Comparison of ENCODE assay signal across 8 mouse cellular contexts in the genomic region with DNA sequence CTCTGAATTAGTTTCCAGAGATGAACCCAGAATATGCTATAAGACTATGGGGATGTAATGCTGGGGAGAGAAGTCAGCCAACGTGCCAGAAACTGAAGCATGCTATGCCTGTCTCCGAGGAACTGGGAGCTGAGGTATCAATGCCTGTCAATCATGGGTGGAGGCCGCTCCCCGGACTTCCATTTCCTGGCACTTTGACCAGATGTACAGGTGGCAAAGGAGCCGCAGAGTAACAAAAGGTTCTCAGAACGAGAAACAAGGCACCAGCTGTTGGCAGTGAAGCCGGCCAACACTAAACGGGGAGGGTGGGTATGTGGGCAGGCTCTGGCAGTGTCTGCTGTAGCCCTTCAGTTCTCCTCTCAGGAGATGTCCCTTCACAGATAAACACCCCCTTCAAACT.
DNase-seq lines count a peak whose midpoint lies in the region; ATAC-seq lines count a peak whose summit lies in the region.

No protein-coding gene starts in this region.

- H3K9me3 ChIP-seq in hindbrain, embryonic 15.5 days = no peaks in the 10 kb centered on the region

- WGBS in hindbrain, embryonic 15.5 days = 46% methylated on average over 8 of the region's 8 CpGs

- no peak overlapping the region for H3K4me3 ChIP-seq in hindbrain, embryonic 15.5 days

- no peak overlapping the region for H3K27ac ChIP-seq in hindbrain, embryonic 15.5 days (replicated peaks)

- no peak overlapping the region for H3K4me2 ChIP-seq in hindbrain, embryonic 15.5 days

- peak; percentile 33 to 34 for DNase-seq in frontal cortex, postnatal 36 days (ENCODE audit: low spot score in 2 of 2)
- DNase-seq in frontal cortex, postnatal 25 days (ENCODE audit: low spot score in 2 of 2) = no peak
- DNase-seq in brain, adult 2 months (ENCODE audit: low read depth, low spot score) = peak; percentile 72
- DNase-seq in retina, embryonic 14.5 days (ENCODE audit: low spot score) = peak; percentile 31
- DNase-seq in gastrocnemius, postnatal 4 days (ENCODE audit: low spot score in 2 of 2) = no peak
- DNase-seq in lung, postnatal 25 days (ENCODE audit: low spot score) = no peak
- no peak for DNase-seq in heart, postnatal 36 days

- 0 out of 2 replicates have a peak, but pooled peaks cover 4% of the 10 kb centered on the region for H3K4me1 ChIP-seq in hindbrain, embryonic 15.5 days (replicated peaks)

- no peaks in the 10 kb centered on the region for H3K27me3 ChIP-seq in hindbrain, embryonic 15.5 days

- H3K36me3 ChIP-seq in hindbrain, embryonic 15.5 days = no peaks in the 10 kb centered on the region

- ATAC-seq in hindbrain, embryonic 15.5 days (ENCODE audit: low FRiP score, low read depth) = peak; percentile 83

- no peak overlapping the region for H3K9ac ChIP-seq in hindbrain, embryonic 15.5 days

- intact Hi-C loops in heart, postnatal 36 days (cut with DNase I) = loop anchor here (5.0 to 10.0 kb wide), 5 partner anchors 84 to 454 kb away; no protein-coding TSS in a partner anchor

Comparison
In these comparisons a context has a peak if more than half of its experiments do, and no peak if none do; other contexts are left out.
1. DNase-seq: peak in frontal cortex, postnatal 36 days (2 of 2), brain, adult 2 months (single experiment) and retina, embryonic 14.5 days (single experiment); none in frontal cortex, postnatal 25 days (0 of 2), gastrocnemius, postnatal 4 days (0 of 2), lung, postnatal 25 days (single experiment) and heart, postnatal 36 days (0 of 2).